Mouse (Mus musculus) spleen, adult 2 months (tissue): ENCODE data around the gene Ano10.

Source experiments
- CTCF ChIP-seq: fragments of 200-500 bp; IDR thresholded peaks from 2 replicates; pipeline ENCODE4 v1.5.1; 2011; ENCODE audit warnings: mild to moderate bottlenecking, inconsistent platforms; ENCODE audit not compliant: insufficient read depth, insufficient read length, insufficient replicate concordance; ENCODE audit errors: extremely low read depth
- POLR2A ChIP-seq: fragments of 200-500 bp; IDR thresholded peaks from 2 replicates; pipeline ENCODE4 v1.6.1; 2011; ENCODE audit warnings: low read depth, low read length, inconsistent platforms

GRCm38 (mm10) chr9:122316562-122316961, 22.3 kb upstream of the Ano10 start:
- no peak for TF ChIP-seq CTCF
- no peak for TF ChIP-seq POLR2A
